Mouse (Mus musculus) CH12.LX (cell line): ENCODE measurements around the gene Itga9. TPM values are rescaled to one million over a fixed set of nuclear protein-coding genes. Genes with fewer than 3 reads are reported as not detected.

Experiments used
- DNase-seq: peaks from one replicate; pipeline ENCODE4 v3.0.0-alpha.2; 2013; ENCODE audit errors: extremely low read depth
- H3K27ac ChIP-seq: 2 replicates; pipeline ENCODE4 v1.5.1; 2012; ENCODE audit warnings: low read depth, mild to moderate bottlenecking, control low read depth, moderate library complexity; ENCODE audit not compliant: insufficient read depth
- H3K27me3 ChIP-seq: replicated peaks from 2 replicates; pipeline ENCODE3; 2012; ENCODE audit warnings: inconsistent platforms
- H3K36me3 ChIP-seq, 2 experiments: replicated peaks in 1 of 2; 2 replicates each; pipeline versions ENCODE3 to v1.6.1; 2012; ENCODE audit warnings: inconsistent platforms in 1 of 2, low read length in 1 of 2, mild to moderate bottlenecking in 1 of 2, mixed read lengths in 1 of 2, moderate library complexity in 1 of 2; ENCODE audit not compliant: control insufficient read depth in 1 of 2, insufficient read depth in 1 of 2
- H3K4me1 ChIP-seq, 2 experiments: 2 replicates each; pipeline ENCODE4 v1.6.1; 2012; ENCODE audit warnings: inconsistent platforms in 1 of 2, moderate library complexity in 1 of 2; ENCODE audit not compliant: insufficient read depth in 2 of 2, control insufficient read depth in 1 of 2
- H3K4me2 ChIP-seq: 2 replicates; pipeline ENCODE4 v1.6.1; 2012; ENCODE audit warnings: low read depth, mild to moderate bottlenecking, control low read depth; ENCODE audit not compliant: poor library complexity, insufficient read depth, severe bottlenecking
- H3K4me3 ChIP-seq, 3 experiments: fragments of 150-350 bp in 1 of 3; sonication (generic) in 1 of 3; replicated peaks in 1 of 3; 2 replicates each; pipeline versions ENCODE3 to v1.5.1; 2011 to 2012; ENCODE audit warnings: low read depth in 2 of 3, low read length in 2 of 3, mild to moderate bottlenecking in 2 of 3, moderate library complexity in 2 of 3, control low read depth in 1 of 3, improper control_type of control experiment in 1 of 3, inconsistent platforms in 1 of 3, mixed read lengths in 1 of 3; ENCODE audit not compliant: poor library complexity in 1 of 3
- H3K79me2 ChIP-seq: replicated peaks from 2 replicates; pipeline ENCODE4 v1.6.1; 2012; ENCODE audit warnings: mild to moderate bottlenecking, moderate library complexity; ENCODE audit not compliant: control insufficient read depth, poor library complexity, insufficient read depth, severe bottlenecking; ENCODE audit errors: extremely low read depth
- H3K9ac ChIP-seq: 2 replicates; pipeline ENCODE4 v1.6.1; 2012; ENCODE audit warnings: low read depth, mild to moderate bottlenecking, control low read depth, moderate library complexity; ENCODE audit not compliant: insufficient read depth
- H3K9me3 ChIP-seq: replicated peaks from 2 replicates; pipeline ENCODE3; 2012; ENCODE audit warnings: low read length, inconsistent platforms, mixed read lengths
- CTCF ChIP-seq, 2 experiments: IDR thresholded peaks in 1 of 2; conservative IDR thresholded peaks in 1 of 2; 2 replicates each; pipeline ENCODE4 v1.5.1; 2011 to 2012; ENCODE audit warnings: low read depth in 2 of 2, low read length in 2 of 2, improper control_type of control experiment in 1 of 2, inconsistent platforms in 1 of 2, mild to moderate bottlenecking in 1 of 2, moderate library complexity in 1 of 2
- ELF1 ChIP-seq: IDR thresholded peaks from 2 replicates; pipeline ENCODE4 v1.6.1; 2014; ENCODE audit warnings: low read depth, mild to moderate bottlenecking, inconsistent platforms, low read length, improper control_type of control experiment
- IRF4 ChIP-seq: IDR thresholded peaks from 2 replicates; pipeline ENCODE4 v1.6.1; 2014; ENCODE audit warnings: low read depth, mild to moderate bottlenecking, inconsistent platforms, low read length, improper control_type of control experiment
- KAT2A ChIP-seq: IDR thresholded peaks from 2 replicates; pipeline ENCODE4 v1.6.1; 2012; ENCODE audit warnings: low read length, improper control_type of control experiment, inconsistent platforms; ENCODE audit not compliant: insufficient replicate concordance
- MXI1 ChIP-seq: IDR thresholded peaks from 2 replicates; pipeline ENCODE4 v1.6.1; 2011; ENCODE audit warnings: mild to moderate bottlenecking, low read depth, low read length, improper control_type of control experiment
- MYC ChIP-seq: IDR thresholded peaks from 2 replicates; pipeline ENCODE4 v1.6.1; 2011; ENCODE audit warnings: low read depth, mild to moderate bottlenecking, improper control_type of control experiment, low read length
- RAD21 ChIP-seq: IDR thresholded peaks from 2 replicates; pipeline ENCODE4 v1.6.1; 2011; ENCODE audit warnings: low read depth, mild to moderate bottlenecking, low read length, improper control_type of control experiment, moderate library complexity
- RCOR1 ChIP-seq: conservative IDR thresholded peaks from 2 replicates; pipeline ENCODE4 v1.6.1; 2012; ENCODE audit warnings: low read depth, mild to moderate bottlenecking, inconsistent platforms, low read length, improper control_type of control experiment
- TBP ChIP-seq: conservative IDR thresholded peaks from 2 replicates; pipeline ENCODE4 v1.6.1; 2011; ENCODE audit warnings: low read depth, low read length, improper control_type of control experiment
- TCF12 ChIP-seq: IDR thresholded peaks from 2 replicates; pipeline ENCODE4 v1.6.1; 2014; ENCODE audit warnings: low read depth, mild to moderate bottlenecking, inconsistent platforms, low read length, improper control_type of control experiment
- UBTF ChIP-seq: IDR thresholded peaks from 2 replicates; pipeline ENCODE4 v1.6.1; 2012; ENCODE audit warnings: low read depth, mild to moderate bottlenecking, inconsistent platforms, low read length, improper control_type of control experiment, moderate library complexity
- USF1 ChIP-seq: IDR thresholded peaks from 2 replicates; pipeline ENCODE4 v1.6.1; 2014; ENCODE audit warnings: low read depth, mild to moderate bottlenecking, inconsistent platforms, low read length, improper control_type of control experiment
- USF2 ChIP-seq: conservative IDR thresholded peaks from 2 replicates; pipeline ENCODE4 v1.6.1; 2011; ENCODE audit warnings: low read depth, low read length, improper control_type of control experiment
- ZKSCAN1 ChIP-seq: IDR thresholded peaks from 2 replicates; pipeline ENCODE4 v1.6.1; 2012; ENCODE audit warnings: low read depth, inconsistent platforms, low read length, improper control_type of control experiment, borderline replicate concordance
- ZMIZ1 ChIP-seq: IDR thresholded peaks from 2 replicates; pipeline ENCODE4 v1.6.1; 2012; ENCODE audit warnings: low read depth, mild to moderate bottlenecking, inconsistent platforms, low read length, improper control_type of control experiment
- ZNF384 ChIP-seq: IDR thresholded peaks from 2 replicates; pipeline ENCODE4 v1.6.1; 2012; ENCODE audit warnings: low read depth, low read length, improper control_type of control experiment, inconsistent platforms
- dilution Hi-C: fragments of 300-500 bp; cut with MboI; formaldehyde crosslinking; loops from 2 replicates; pipeline ENCODE4 v1.14.3; 2020; ENCODE audit warnings: low sequenced_read_pairs; ENCODE audit not compliant: extremely low pct_unique_long_range_greater_than_20kb, extremely low pct_ligation_motif_present
- in situ Hi-C: fragments of 300-500 bp; cut with MboI; formaldehyde crosslinking; loops from 3 replicates; pipeline ENCODE4 v1.14.3; 2019; ENCODE audit warnings: low sequenced_read_pairs, low pct_ligation_motif_present, low pct_unique_long_range_greater_than_20kb, mixed read lengths
- polyA plus RNA-seq: library from polyadenylated mRNA; unstranded; fragments of >175 nt; gene quantifications from 2 replicates; pipeline ENCODE4 v1.2.1, GENCODE M21; 2012; ENCODE audit warnings: low read depth; ENCODE audit not compliant: insufficient read length
- total RNA-seq, 2 experiments: library from RNA; depleted of rRNA; stranded (reverse); fragments of 300-350 nt in 1 of 2; fragments of >200 nt in 1 of 2; gene quantifications; 2 replicates each; pipeline ENCODE4 v1.2.3; 2012 to 2014

Gene Itga9
- total and polyA plus RNA-seq, 3 experiments: 0.19 TPM; not detected in 2

GRCm38 (mm10) chr9:118933800-118934199 lies 327.3 kb downstream of the Itga9 start:
- no peaks in the 10 kb centered on the region for H3K4me1 ChIP-seq
- no peaks in the 10 kb centered on the region for H3K9me3 ChIP-seq
- H3K9ac ChIP-seq: no peak overlapping the region
- H3K79me2 ChIP-seq: no peaks in the 10 kb centered on the region
- TF ChIP-seq USF2 (no peak), KAT2A (no peak), USF1 (no peak), MXI1 (no peak), RCOR1 (no peak), CTCF (conservative IDR thresholded peaks at IDR 0.05 in 1 of 2, IDR thresholded peaks at IDR 0.05 in 1 of 2; ENCODE audit: low read depth in 2 of 2, low read length in 2 of 2) (no peak), IRF4 (no peak), UBTF (no peak), TCF12 (no peak), ZKSCAN1 (no peak), ZMIZ1 (no peak)
- TF ChIP-seq, all 38 proteins: peak for 0
- dilution Hi-C loops: no loop called here
- H3K4me3 ChIP-seq: no peak overlapping the region
- H3K27me3 ChIP-seq: peaks cover 37% of the 10 kb centered on the region
- H3K4me2 ChIP-seq: no peak overlapping the region
- no peaks in the 10 kb centered on the region for H3K36me3 ChIP-seq
- H3K27ac ChIP-seq: no peak overlapping the region
- in situ Hi-C loops: no loop called here
- DNase-seq: no peak

- no peak for DNase-seq
- H3K4me1 ChIP-seq: no peaks in the 10 kb centered on the region
- H3K9me3 ChIP-seq: no peaks in the 10 kb centered on the region
- dilution Hi-C loops (no loop called here), in situ Hi-C loops (no loop called here)
- no peak overlapping the region for H3K27ac ChIP-seq
- no peaks in the 10 kb centered on the region for H3K79me2 ChIP-seq
- no peak overlapping the region for H3K4me3 ChIP-seq
- H3K27me3 ChIP-seq: peaks cover 37% of the 10 kb centered on the region
- TF ChIP-seq ELF1 (no peak), USF2 (no peak), TBP (no peak), ZKSCAN1 (no peak), MYC (no peak), MXI1 (no peak), ZMIZ1 (no peak), RAD21 (no peak), ZNF384 (no peak)
- H3K9ac ChIP-seq: no peak overlapping the region
- H3K4me2 ChIP-seq: no peak overlapping the region
- no peaks in the 10 kb centered on the region for H3K36me3 ChIP-seq
Observed at GRCm38 (mm10) chr9:118934319-118934718, 327.8 kb downstream of the Itga9 start.
